Mouse (Mus musculus) neural tube, embryonic 13.5 days (tissue): ENCODE measurements around the gene Olfr68. TPM values are rescaled to one million over a fixed set of nuclear protein-coding genes. Genes with fewer than 3 reads are reported as not detected.
"Not testable (repeated sequence)": the region's sequence is repeated elsewhere in the genome, so short reads cannot be mapped to it uniquely, and the experiment has no call there.

ENCODE experiments used
- ATAC-seq: fragments of 200-750 bp; cut with Nextera tagmentation; 2 replicates; pipeline ENCODE4 v1.8.0; 2017; ENCODE audit warnings: low read depth, mild to moderate bottlenecking, moderate TSS enrichment, moderate library complexity
- H3K27ac ChIP-seq: fragments of 300-500 bp; sonication (generic); replicated peaks from 2 replicates; pipeline ENCODE4 v1.5.1; 2015; ENCODE audit warnings: moderate library complexity, mild to moderate bottlenecking, inconsistent platforms
- H3K27me3 ChIP-seq: fragments of 300-500 bp; sonication (generic); 2 replicates; pipeline ENCODE4 v1.6.1; 2015; ENCODE audit warnings: mild to moderate bottlenecking, inconsistent platforms
- H3K36me3 ChIP-seq: fragments of 300-500 bp; sonication (generic); 2 replicates; pipeline ENCODE4 v1.6.1; 2015; ENCODE audit warnings: mild to moderate bottlenecking, inconsistent platforms
- H3K4me1 ChIP-seq: fragments of 300-500 bp; sonication (generic); replicated peaks from 2 replicates; pipeline ENCODE4 v1.6.1; 2015; ENCODE audit warnings: inconsistent platforms
- H3K4me2 ChIP-seq: fragments of 300-500 bp; sonication (generic); 2 replicates; pipeline ENCODE4 v1.6.1; 2015; ENCODE audit warnings: inconsistent platforms, mild to moderate bottlenecking, moderate library complexity
- H3K4me3 ChIP-seq: fragments of 300-500 bp; sonication (generic); 2 replicates; pipeline ENCODE4 v1.5.1; 2015; ENCODE audit warnings: mild to moderate bottlenecking, inconsistent platforms
- H3K9ac ChIP-seq: fragments of 300-500 bp; sonication (generic); 2 replicates; pipeline ENCODE4 v1.6.1; 2015; ENCODE audit warnings: moderate library complexity, mild to moderate bottlenecking, inconsistent platforms
- H3K9me3 ChIP-seq: fragments of 300-500 bp; sonication (generic); 2 replicates; pipeline ENCODE4 v1.6.1; 2016; ENCODE audit warnings: inconsistent platforms
- WGBS: fragments of 180-500 bp; shearing (Covaris S2); methylation state at CpG from one replicate; pipeline ENCODE4 v1.1.7; 2015; 5-methylcytosine and 5-hydroxymethylcytosine counted together
- polyA plus RNA-seq: library from polyadenylated mRNA; unstranded; fragments of >200 nt; fragmentation: Nextera tagmentation; extraction: Ambion mirVana; gene quantifications from 2 replicates; pipeline ENCODE4 v1.2.1, GENCODE M21; 2015

The Olfr68 gene
- polyA plus RNA-seq, 1 experiment from 2014 or later: not detected

- no peak for ATAC-seq
- Histone ChIP-seq H3K4me1 (no peaks in the 10 kb centered on the region), H3K9ac (no peak overlapping the region), H3K27ac (no peak overlapping the region), H3K4me2 (no peak overlapping the region), H3K4me3 (no peak overlapping the region), H3K36me3 (no peaks in the 10 kb centered on the region), H3K27me3 (no peaks in the 10 kb centered on the region), H3K9me3 (no peaks in the 10 kb centered on the region)
- 91% methylated on average over 1 of the region's 1 CpGs for WGBS
Observed at GRCm38 (mm10) chr7:103810296-103810695, 30.8 kb upstream of the Olfr68 start.

GRCm38 (mm10) chr7:103809801-103810155 lies 30.3 kb upstream of the Olfr68 start:
- no peak for ATAC-seq
- Histone ChIP-seq H3K27ac (no peak overlapping the region), H3K9ac (no peak overlapping the region), H3K4me2 (no peak overlapping the region), H3K4me1 (no peaks in the 10 kb centered on the region), H3K9me3 (no peaks in the 10 kb centered on the region), H3K4me3 (no peak overlapping the region), H3K36me3 (no peaks in the 10 kb centered on the region), H3K27me3 (no peaks in the 10 kb centered on the region)
- WGBS: 76% methylated on average over 1 of the region's 1 CpGs

DNA sequence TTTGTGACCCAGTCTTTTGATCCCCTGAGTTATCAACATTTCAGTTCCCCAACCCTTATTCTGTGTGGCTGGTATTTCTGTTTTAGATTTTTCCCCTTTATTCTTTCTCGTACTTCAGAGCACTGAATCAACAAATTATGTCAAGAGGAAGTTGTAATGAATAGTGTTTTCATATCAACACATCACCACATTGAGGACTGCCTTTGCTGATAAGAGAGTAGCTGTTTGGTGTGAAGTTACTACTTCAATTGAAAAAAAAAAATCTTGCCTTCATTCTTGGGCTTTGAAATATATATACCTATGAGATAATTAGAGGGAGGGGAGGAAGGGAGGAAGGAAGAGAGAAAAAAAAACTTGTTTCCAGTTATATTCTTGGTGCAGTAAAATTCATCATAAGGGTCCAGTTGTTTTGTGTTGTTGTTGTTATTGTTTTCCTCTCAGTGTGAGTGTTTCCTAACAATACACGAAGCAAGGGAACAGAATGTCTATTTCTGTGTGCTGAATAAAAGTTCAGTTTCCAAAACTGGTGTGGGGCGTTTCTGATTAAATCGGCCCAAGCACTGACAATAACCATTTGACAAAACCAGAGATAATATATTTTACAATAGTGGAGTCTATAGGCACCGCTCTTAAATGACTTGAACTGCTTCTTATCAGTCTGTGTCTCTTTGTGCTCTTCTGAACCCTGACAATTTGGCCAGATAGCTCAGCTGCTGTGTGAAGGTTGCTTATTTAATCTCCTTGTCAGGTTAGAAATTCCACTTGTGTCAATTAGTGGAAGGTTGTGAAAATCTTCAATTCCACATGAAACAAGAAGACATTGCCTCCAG lies 29.7 kb upstream of the Olfr68 start:
- Histone ChIP-seq H3K9ac (no peak overlapping the region), H3K4me3 (no peak overlapping the region), H3K4me1 (no peaks in the 10 kb centered on the region), H3K36me3 (no peaks in the 10 kb centered on the region), H3K27ac (no peak overlapping the region), H3K4me2 (no peak overlapping the region), H3K9me3 (no peaks in the 10 kb centered on the region), H3K27me3 (no peaks in the 10 kb centered on the region)
- 71% methylated on average over 5 of the region's 5 CpGs for WGBS
- no peak for ATAC-seq

GRCm38 (mm10) chr7:103808120-103808519 lies 28.6 kb upstream of the Olfr68 start:
- H3K9ac ChIP-seq, H3K27ac ChIP-seq, H3K27me3 ChIP-seq, H3K4me1 ChIP-seq, H3K9me3 ChIP-seq, H3K4me3 ChIP-seq, ATAC-seq, H3K36me3 ChIP-seq, H3K4me2 ChIP-seq: not testable (repeated sequence)
- WGBS: 67% methylated on average over 2 of the region's 2 CpGs

DNA sequence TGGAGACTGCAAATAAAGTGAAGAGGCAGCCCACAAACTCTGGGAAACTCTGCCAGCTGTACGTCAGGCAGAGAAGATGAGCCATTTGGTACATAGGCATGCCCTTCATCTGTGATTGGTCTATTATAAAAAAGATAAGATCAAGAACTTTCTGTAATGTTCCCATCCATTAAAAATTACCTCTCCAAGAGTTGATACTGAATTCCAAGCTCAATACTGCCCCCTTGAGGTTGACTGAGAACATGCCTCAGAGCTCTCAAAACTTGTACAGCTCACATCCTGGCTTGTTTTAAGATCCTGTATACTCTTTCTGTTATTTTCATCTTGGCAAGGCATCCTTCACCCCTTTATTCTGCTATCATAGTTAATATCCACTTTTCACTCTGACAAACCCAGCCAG lies 27.4 kb upstream of the Olfr68 start:
- Histone ChIP-seq H3K27me3 (no peaks in the 10 kb centered on the region), H3K27ac (no peak overlapping the region), H3K4me1 (no peaks in the 10 kb centered on the region), H3K9me3 (no peaks in the 10 kb centered on the region), H3K4me3 (no peak overlapping the region), H3K36me3 (no peaks in the 10 kb centered on the region), H3K4me2 (no peak overlapping the region), H3K9ac (no peak overlapping the region)
- ATAC-seq: no peak
- 72% methylated on average over 1 of the region's 1 CpGs for WGBS

DNA sequence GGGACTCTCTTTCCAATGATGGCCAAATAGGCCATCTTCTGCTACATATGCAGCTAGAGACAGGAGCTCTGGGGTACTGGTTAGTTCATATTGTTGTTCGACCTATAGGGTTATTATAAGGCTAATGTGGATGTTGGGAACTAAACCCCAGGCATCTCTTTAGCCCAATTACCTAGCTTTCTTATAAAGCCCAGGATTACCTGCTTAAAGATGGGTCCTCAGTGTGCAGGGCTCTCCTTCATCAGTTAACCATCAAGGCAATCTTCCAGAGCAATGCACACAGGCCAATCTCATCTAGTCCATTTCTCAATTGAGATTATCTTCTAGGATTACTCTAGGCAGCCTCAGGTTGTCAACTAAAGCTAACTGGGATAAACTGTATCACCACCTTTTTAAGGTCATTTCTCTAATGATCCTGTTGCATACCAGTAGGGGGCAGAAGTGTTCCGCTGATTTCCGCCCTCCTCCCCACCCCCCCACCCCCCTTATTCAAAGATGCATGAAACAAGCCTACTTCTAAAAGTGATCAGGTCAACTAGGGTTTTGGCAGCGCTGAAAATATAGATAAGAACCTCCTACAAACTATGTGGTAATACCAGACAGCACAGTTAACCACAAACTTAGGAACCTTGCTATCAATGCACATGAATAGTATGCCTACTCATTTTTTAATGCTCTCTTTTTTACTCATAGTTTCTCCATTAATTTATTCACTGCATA lies 13.3 kb upstream of the Olfr68 start:
- Histone ChIP-seq H3K9ac (no peak overlapping the region), H3K4me2 (no peak overlapping the region), H3K27me3 (no peaks in the 10 kb centered on the region), H3K9me3 (no peaks in the 10 kb centered on the region), H3K4me3 (no peak overlapping the region), H3K36me3 (no peaks in the 10 kb centered on the region), H3K27ac (no peak overlapping the region), H3K4me1 (no peaks in the 10 kb centered on the region)
- 28% methylated on average over 4 of the region's 4 CpGs for WGBS
- no peak for ATAC-seq

DNA sequence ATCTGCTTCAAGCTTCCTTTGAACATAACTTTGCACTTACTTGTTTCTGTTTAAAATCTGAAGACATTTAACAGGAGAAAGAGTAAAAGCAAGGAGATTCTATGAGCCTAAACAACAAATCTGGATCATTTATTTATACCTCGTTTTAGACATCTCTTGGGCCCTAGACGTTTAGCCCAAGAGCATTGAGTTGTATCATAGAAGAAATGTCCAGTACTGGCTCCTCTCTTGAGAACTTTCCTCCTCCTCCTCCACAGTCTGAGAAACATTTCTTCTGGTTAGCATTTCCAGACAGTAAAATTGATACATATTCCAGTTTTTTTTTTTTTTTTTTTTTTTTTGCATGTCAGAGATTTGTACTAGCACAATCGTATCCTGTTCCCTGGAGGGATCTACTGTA lies 12.2 kb upstream of the Olfr68 start, which contains the start of gene Olfr67:
Olfr67 (minus strand) TSS at position 101 of the 400 bp plus-strand sequence.
- 90% methylated on average over 3 of the region's 3 CpGs for WGBS
- Histone ChIP-seq H3K36me3 (no peaks in the 10 kb centered on the region), H3K4me3 (no peak within 1 kb of the TSS), H3K4me2 (no peak within 1 kb of the TSS), H3K27ac (no peak within 1 kb of the TSS), H3K9ac (no peak within 1 kb of the TSS), H3K27me3 (no peaks in the 10 kb centered on the region), H3K4me1 (no peaks in the 10 kb centered on the region), H3K9me3 (no peaks in the 10 kb centered on the region)
- no peak for ATAC-seq

DNA sequence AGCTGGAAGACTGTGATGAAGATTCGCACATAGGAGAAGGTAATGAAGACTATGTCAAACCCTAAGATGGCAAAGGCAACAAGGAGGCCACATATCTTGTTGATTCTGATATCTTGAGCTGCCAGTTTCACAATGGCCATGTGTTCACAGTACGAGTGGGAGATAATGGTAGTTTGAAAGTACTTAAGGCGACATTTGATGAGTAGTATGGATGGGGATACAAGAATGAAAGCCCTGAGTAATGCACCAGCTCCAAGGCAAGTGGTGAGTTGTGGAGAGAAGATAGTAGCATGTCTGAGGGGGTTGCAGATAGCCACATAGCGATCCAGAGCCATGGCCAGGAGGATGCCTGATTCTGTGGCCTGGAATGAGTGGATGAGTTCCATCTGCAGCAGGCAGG lies 1.8 kb downstream of the Olfr68 start:
- not testable (repeated sequence) for H3K4me3 ChIP-seq

GRCm38 (mm10) chr7:103771494-103771893 lies 8.0 kb downstream of the Olfr68 start, which contains the start of gene Olfr69:
Olfr69 (minus strand) TSS chr7:103771594.
- H3K9me3 ChIP-seq: no peaks in the 10 kb centered on the region
- H3K4me1 ChIP-seq: no peaks in the 10 kb centered on the region
- H3K36me3 ChIP-seq: no peaks in the 10 kb centered on the region
- WGBS: 85% methylated on average over 2 of the region's 2 CpGs
- no peak for ATAC-seq
- no peak within 1 kb of the TSS for H3K9ac ChIP-seq
- H3K4me2 ChIP-seq: no peak within 1 kb of the TSS
- H3K27me3 ChIP-seq: no peaks in the 10 kb centered on the region
- no peak within 1 kb of the TSS for H3K27ac ChIP-seq
- H3K4me3 ChIP-seq: no peak within 1 kb of the TSS

More for the DNA sequence above, 1.8 kb downstream of the Olfr68 start:
- H3K9me3 ChIP-seq, H3K27ac ChIP-seq, ATAC-seq, H3K4me1 ChIP-seq, H3K9ac ChIP-seq, H3K36me3 ChIP-seq, H3K27me3 ChIP-seq, H3K4me2 ChIP-seq: not testable (repeated sequence)
- 85% methylated on average over 4 of the region's 4 CpGs for WGBS

GRCm38 (mm10) chr7:103767687-103768086 lies 11.8 kb downstream of the Olfr68 start:
- H3K4me2 ChIP-seq, ATAC-seq, H3K27me3 ChIP-seq, H3K9ac ChIP-seq, H3K4me3 ChIP-seq, H3K4me1 ChIP-seq, H3K36me3 ChIP-seq, H3K27ac ChIP-seq, H3K9me3 ChIP-seq: not testable (repeated sequence)
- WGBS: 94% methylated on average over 6 of the region's 6 CpGs

DNA sequence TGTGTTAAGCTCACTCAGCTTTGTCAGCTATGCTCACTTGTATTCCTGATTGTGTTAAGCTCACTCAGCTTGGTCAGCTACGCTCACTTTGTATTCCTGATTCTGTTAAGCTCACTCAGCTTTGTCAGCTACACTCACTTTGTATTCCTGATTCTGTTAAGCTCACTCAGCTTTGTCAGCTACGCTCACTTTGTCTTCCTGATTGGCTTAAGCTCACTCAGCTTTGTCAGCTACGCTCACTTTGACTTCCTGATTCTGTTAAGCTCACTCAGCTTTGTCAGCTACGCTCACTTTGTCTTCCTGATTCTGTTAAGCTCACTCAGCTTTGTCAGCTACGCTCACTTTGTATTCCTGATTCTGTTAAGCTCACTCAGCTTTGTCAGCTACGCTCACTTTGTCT lies 17.3 kb downstream of the Olfr68 start:
- H3K4me3 ChIP-seq, H3K4me2 ChIP-seq, H3K9me3 ChIP-seq, H3K36me3 ChIP-seq, H3K27ac ChIP-seq, H3K4me1 ChIP-seq, H3K27me3 ChIP-seq, H3K9ac ChIP-seq, ATAC-seq: not testable (repeated sequence)
- 92% methylated on average over 6 of the region's 6 CpGs for WGBS

- H3K27me3 ChIP-seq: no peaks in the 10 kb centered on the region
- H3K9ac ChIP-seq: no peak within 1 kb of the TSS
- no peak for ATAC-seq
- H3K36me3 ChIP-seq: no peaks in the 10 kb centered on the region
- WGBS: 49% methylated on average over 2 of the region's 2 CpGs
- no peak within 1 kb of the TSS for H3K4me2 ChIP-seq
- no peaks in the 10 kb centered on the region for H3K9me3 ChIP-seq
- H3K4me3 ChIP-seq: no peak within 1 kb of the TSS
- no peak within 1 kb of the TSS for H3K27ac ChIP-seq
- H3K4me1 ChIP-seq: no peaks in the 10 kb centered on the region
Observed at GRCm38 (mm10) chr7:103757233-103757632, 22.3 kb downstream of the Olfr68 start, which contains the start of gene Olfr630. Olfr630 (minus strand) TSS chr7:103757333.
